In genomic region chr4:148107621-148108291, GRCm38 (mm10) we compare ENCODE assay signal across 8 mouse cellular contexts. TPM values are rescaled to one million over a fixed set of nuclear protein-coding genes. Genes with fewer than 3 reads are reported as not detected.
DNase-seq lines count a peak whose midpoint lies in the region; ATAC-seq and TF ChIP-seq lines count a peak whose summit lies in the region.

No protein-coding gene starts in this region.

- 44% methylated on average over 22 of the region's 22 CpGs for WGBS in heart, embryonic 10.5 days
- 40% methylated on average over 22 of the region's 22 CpGs for WGBS in heart, adult 2 months
- 71% methylated on average over 22 of the region's 22 CpGs for WGBS in midbrain, embryonic 13.5 days
- 66% methylated on average over 22 of the region's 22 CpGs for WGBS in midbrain, embryonic 15.5 days
- WGBS in hindbrain, embryonic 10.5 days: 58% methylated on average over 22 of the region's 22 CpGs
- whole genome bisulfite sequencing in neural tube, embryonic 14.5 days: 42% methylated on average over 22 of the region's 22 CpGs

- 0 out of 2 replicates have a peak overlapping the region, but pooled peaks have one; percentile 9 for H3K4me3 ChIP-seq in heart, embryonic 10.5 days
- no peak overlapping the region for H3K4me3 ChIP-seq in heart, adult 2 months
- no peak overlapping the region for H3K4me3 ChIP-seq in midbrain, embryonic 13.5 days (replicated peaks)
- no peak overlapping the region for H3K4me3 ChIP-seq in midbrain, embryonic 15.5 days
- H3K4me3 ChIP-seq in hindbrain, embryonic 10.5 days: 0 out of 2 replicates have a peak overlapping the region, but pooled peaks have one; percentile 20
- no peak overlapping the region for H3K4me3 ChIP-seq in neural tube, embryonic 14.5 days (ENCODE audit: low read depth, low read length)

- no peak for DNase-seq in heart, embryonic 10.5 days (ENCODE audit: low spot score)
- no peak for DNase-seq in heart, adult 2 months
- peak; percentile 61 for DNase-seq in hindbrain, embryonic 10.5 days (ENCODE audit: low spot score)
- DNase-seq in left cerebral cortex, adult 11 months (ENCODE audit: low spot score): no peak
- no peak for DNase-seq in spleen, postnatal 14 days (ENCODE audit: low spot score in 2 of 2)

- TF ChIP-seq EP300 in heart, adult 2 months (IDR thresholded peaks at IDR 0.05; ENCODE audit: insufficient read depth, low read depth, low read length): no peak

- H3K4me1 ChIP-seq in heart, embryonic 10.5 days: peaks cover 32% of the 10 kb centered on the region
- H3K4me1 ChIP-seq in heart, adult 2 months (ENCODE audit: control insufficient read depth, insufficient read depth, low read length): no peaks in the 10 kb centered on the region
- H3K4me1 ChIP-seq in midbrain, embryonic 13.5 days (replicated peaks): 0 out of 2 replicates have a peak, but pooled peaks cover 6% of the 10 kb centered on the region
- no peaks in the 10 kb centered on the region for H3K4me1 ChIP-seq in midbrain, embryonic 15.5 days
- H3K4me1 ChIP-seq in hindbrain, embryonic 10.5 days (replicated peaks): peaks cover 29% of the 10 kb centered on the region
- peaks cover 2% of the 10 kb centered on the region; the same call in 1 of the 2 replicates for H3K4me1 ChIP-seq in neural tube, embryonic 14.5 days (ENCODE audit: control insufficient read depth, insufficient read depth, low read length)

- peaks cover 3% of the 10 kb centered on the region; the same call in 1 of the 2 replicates for H3K27me3 ChIP-seq in heart, embryonic 10.5 days (ENCODE audit: insufficient read depth, poor library complexity, severe bottlenecking)
- no peaks in the 10 kb centered on the region for H3K27me3 ChIP-seq in heart, adult 2 months (ENCODE audit: control insufficient read depth, insufficient read depth, low read length)
- H3K27me3 ChIP-seq in midbrain, embryonic 13.5 days: no peaks in the 10 kb centered on the region
- no peaks in the 10 kb centered on the region for H3K27me3 ChIP-seq in midbrain, embryonic 15.5 days (replicated peaks)
- peaks cover 9% of the 10 kb centered on the region; the same call in 1 of the 2 replicates for H3K27me3 ChIP-seq in hindbrain, embryonic 10.5 days (ENCODE audit: insufficient read depth, poor library complexity, severe bottlenecking)
- H3K27me3 ChIP-seq in neural tube, embryonic 14.5 days (ENCODE audit: control insufficient read depth, insufficient read depth, low read length): no peaks in the 10 kb centered on the region

- no peak overlapping the region for H3K4me2 ChIP-seq in midbrain, embryonic 13.5 days (replicated peaks)
- no peak overlapping the region for H3K4me2 ChIP-seq in midbrain, embryonic 15.5 days
- no peak overlapping the region for H3K4me2 ChIP-seq in neural tube, embryonic 14.5 days (ENCODE audit: low read depth, low read length)

- H3K79me2 ChIP-seq in heart, adult 2 months (replicated peaks; ENCODE audit: control insufficient read depth, insufficient read depth, low read length): no peaks in the 10 kb centered on the region

- H3K36me3 ChIP-seq in heart, embryonic 10.5 days: no peaks in the 10 kb centered on the region
- no peaks in the 10 kb centered on the region for H3K36me3 ChIP-seq in heart, adult 2 months (ENCODE audit: control insufficient read depth, insufficient read depth, low read length)
- peaks cover 71% of the 10 kb centered on the region for H3K36me3 ChIP-seq in midbrain, embryonic 13.5 days
- peaks cover 7% of the 10 kb centered on the region; the same call in 1 of the 2 replicates for H3K36me3 ChIP-seq in midbrain, embryonic 15.5 days (replicated peaks)
- peaks cover 38% of the 10 kb centered on the region for H3K36me3 ChIP-seq in hindbrain, embryonic 10.5 days
- H3K36me3 ChIP-seq in neural tube, embryonic 14.5 days (ENCODE audit: control insufficient read depth, insufficient read depth, low read length): peaks cover 12% of the 10 kb centered on the region; the same call in 1 of the 2 replicates

- TF ChIP-seq POLR2A in heart, adult 2 months (IDR thresholded peaks at IDR 0.05; ENCODE audit: insufficient read depth, low read depth, low read length): no peak

- intact Hi-C loops in heart, adult 2 months (cut with DNase I): no loop called here

- peak; percentile 59; the same call in 1 of the 2 replicates for ATAC-seq in midbrain, embryonic 13.5 days
- no peak for ATAC-seq in midbrain, embryonic 15.5 days (replicated peaks)
- peak; percentile 60; the same call in 1 of the 2 replicates for ATAC-seq in neural tube, embryonic 14.5 days (ENCODE audit: low read depth)

- peak overlapping the region; percentile 52; the same call in 1 of the 2 replicates for H3K27ac ChIP-seq in heart, embryonic 10.5 days
- H3K27ac ChIP-seq in heart, adult 2 months: no peak overlapping the region
- peak overlapping the region; percentile 36; the same call in 1 of the 2 replicates for H3K27ac ChIP-seq in midbrain, embryonic 13.5 days
- no peak overlapping the region for H3K27ac ChIP-seq in midbrain, embryonic 15.5 days
- H3K27ac ChIP-seq in hindbrain, embryonic 10.5 days: peak overlapping the region; percentile 75
- H3K27ac ChIP-seq in neural tube, embryonic 14.5 days (ENCODE audit: low read depth, low read length): 0 out of 2 replicates have a peak overlapping the region, but pooled peaks have one; percentile 28

- H3K9ac ChIP-seq in heart, adult 2 months (ENCODE audit: low read depth, low read length): no peak overlapping the region
- peak overlapping the region; percentile 21; the same call in 1 of the 2 replicates for H3K9ac ChIP-seq in midbrain, embryonic 13.5 days (replicated peaks)
- no peak overlapping the region for H3K9ac ChIP-seq in midbrain, embryonic 15.5 days
- H3K9ac ChIP-seq in neural tube, embryonic 14.5 days (replicated peaks; ENCODE audit: low read depth, low read length): 0 out of 2 replicates have a peak overlapping the region, but pooled peaks have one; percentile 13

- no peaks in the 10 kb centered on the region for H3K9me3 ChIP-seq in heart, embryonic 10.5 days
- no peaks in the 10 kb centered on the region for H3K9me3 ChIP-seq in midbrain, embryonic 13.5 days
- H3K9me3 ChIP-seq in midbrain, embryonic 15.5 days: no peaks in the 10 kb centered on the region
- H3K9me3 ChIP-seq in hindbrain, embryonic 10.5 days: no peaks in the 10 kb centered on the region
- H3K9me3 ChIP-seq in neural tube, embryonic 14.5 days (ENCODE audit: control insufficient read depth, low read length): no peaks in the 10 kb centered on the region

- no peak for TF ChIP-seq CTCF in heart, adult 2 months (IDR thresholded peaks at IDR 0.05)

RNA-seq across cellular contexts. Expression of gene Agtrap, which starts 19.9 kb away (rescaled TPM):
- polyA plus RNA-seq in heart, embryonic 10.5 days (2016; fragmentation: Nextera tagmentation; extraction: Ambion mirVana): 20.8 and 25.5 TPM in 2 replicates
- total RNA-seq in heart, adult 2 months (2021): 10 to 100 TPM; 38.3 to 47.1 TPM
- polyA plus RNA-seq in heart, adult 2 months (2012; rRNA removed): 26.8 and 40.2 TPM in 2 replicates
- 5.4 and 7.9 TPM in 2 replicates for polyA plus RNA-seq in midbrain, embryonic 13.5 days (2015; fragmentation: Nextera tagmentation; extraction: Ambion mirVana)
- polyA plus RNA-seq in midbrain, embryonic 15.5 days (2015; fragmentation: Nextera tagmentation; extraction: Ambion mirVana): 5.5 and 6.4 TPM in 2 replicates
- polyA plus RNA-seq in hindbrain, embryonic 10.5 days (2016; fragmentation: Nextera tagmentation; extraction: Ambion mirVana): 15.6 and 15.7 TPM in 2 replicates
- polyA plus RNA-seq in neural tube, embryonic 14.5 days (2014; fragmentation: Nextera tagmentation; extraction: Ambion mirVana): 2.6 and 5.5 TPM in 2 replicates

RNA-seq across cellular contexts. Expression of gene Mad2l2, which starts 22.4 kb away (rescaled TPM):
- polyA plus RNA-seq in heart, embryonic 10.5 days (2016; fragmentation: Nextera tagmentation; extraction: Ambion mirVana): 43.3 and 51.9 TPM in 2 replicates
- total RNA-seq in heart, adult 2 months (2021): 10 to 100 TPM; 11.0 to 13.8 TPM
- 21.9 and 23.6 TPM in 2 replicates for polyA plus RNA-seq in heart, adult 2 months (2012; rRNA removed)
- polyA plus RNA-seq in midbrain, embryonic 13.5 days (2015; fragmentation: Nextera tagmentation; extraction: Ambion mirVana): 105 and 106 TPM in 2 replicates
- polyA plus RNA-seq in midbrain, embryonic 15.5 days (2015; fragmentation: Nextera tagmentation; extraction: Ambion mirVana): 99.2 and 112 TPM in 2 replicates
- 74.3 and 86.9 TPM in 2 replicates for polyA plus RNA-seq in hindbrain, embryonic 10.5 days (2016; fragmentation: Nextera tagmentation; extraction: Ambion mirVana)
- polyA plus RNA-seq in neural tube, embryonic 14.5 days (2014; fragmentation: Nextera tagmentation; extraction: Ambion mirVana): 114 and 127 TPM in 2 replicates

RNA-seq across cellular contexts. Expression of gene Draxin, which starts 22.7 kb away (rescaled TPM):
- polyA plus RNA-seq in heart, embryonic 10.5 days (2016; fragmentation: Nextera tagmentation; extraction: Ambion mirVana): 0.12 and 0.48 TPM in 2 replicates
- under 1 TPM in 1 of 2 experiments, not detected in 1; 0.41 TPM for total RNA-seq in heart, adult 2 months (2021)
- 0.29 and 0.32 TPM in 2 replicates for polyA plus RNA-seq in heart, adult 2 months (2012; rRNA removed)
- polyA plus RNA-seq in midbrain, embryonic 13.5 days (2015; fragmentation: Nextera tagmentation; extraction: Ambion mirVana): 14.6 and 20.4 TPM in 2 replicates
- 15.1 and 15.7 TPM in 2 replicates for polyA plus RNA-seq in midbrain, embryonic 15.5 days (2015; fragmentation: Nextera tagmentation; extraction: Ambion mirVana)
- polyA plus RNA-seq in hindbrain, embryonic 10.5 days (2016; fragmentation: Nextera tagmentation; extraction: Ambion mirVana): 6.5 and 13.1 TPM in 2 replicates
- 13.2 and 13.8 TPM in 2 replicates for polyA plus RNA-seq in neural tube, embryonic 14.5 days (2014; fragmentation: Nextera tagmentation; extraction: Ambion mirVana)

RNA-seq across cellular contexts. Expression of gene Fbxo6, which starts 44.2 kb away (rescaled TPM):
- polyA plus RNA-seq in heart, embryonic 10.5 days (2016; fragmentation: Nextera tagmentation; extraction: Ambion mirVana): 19.5 and 21.1 TPM in 2 replicates
- total RNA-seq in heart, adult 2 months (2021): 10 to 100 TPM; 36.0 to 39.3 TPM
- 68.4 and 68.6 TPM in 2 replicates for polyA plus RNA-seq in heart, adult 2 months (2012; rRNA removed)
- 15.9 and 19.6 TPM in 2 replicates for polyA plus RNA-seq in midbrain, embryonic 13.5 days (2015; fragmentation: Nextera tagmentation; extraction: Ambion mirVana)
- polyA plus RNA-seq in midbrain, embryonic 15.5 days (2015; fragmentation: Nextera tagmentation; extraction: Ambion mirVana): 21.6 and 21.7 TPM in 2 replicates
- 11.0 and 15.6 TPM in 2 replicates for polyA plus RNA-seq in hindbrain, embryonic 10.5 days (2016; fragmentation: Nextera tagmentation; extraction: Ambion mirVana)
- 18.0 and 19.7 TPM in 2 replicates for polyA plus RNA-seq in neural tube, embryonic 14.5 days (2014; fragmentation: Nextera tagmentation; extraction: Ambion mirVana)

RNA-seq across cellular contexts. Expression of gene Fbxo44, which starts 52.5 kb away (rescaled TPM):
- 13.0 and 23.1 TPM in 2 replicates for polyA plus RNA-seq in heart, embryonic 10.5 days (2016; fragmentation: Nextera tagmentation; extraction: Ambion mirVana)
- 10 to 100 TPM; 19.7 to 26.7 TPM for total RNA-seq in heart, adult 2 months (2021)
- polyA plus RNA-seq in heart, adult 2 months (2012; rRNA removed): 18.7 and 35.0 TPM in 2 replicates
- polyA plus RNA-seq in midbrain, embryonic 13.5 days (2015; fragmentation: Nextera tagmentation; extraction: Ambion mirVana): 97.8 and 103 TPM in 2 replicates
- polyA plus RNA-seq in midbrain, embryonic 15.5 days (2015; fragmentation: Nextera tagmentation; extraction: Ambion mirVana): 93.3 and 97.6 TPM in 2 replicates
- polyA plus RNA-seq in hindbrain, embryonic 10.5 days (2016; fragmentation: Nextera tagmentation; extraction: Ambion mirVana): 48.0 and 86.5 TPM in 2 replicates
- polyA plus RNA-seq in neural tube, embryonic 14.5 days (2014; fragmentation: Nextera tagmentation; extraction: Ambion mirVana): 99.4 and 116 TPM in 2 replicates

Comparison
In these comparisons a context has a peak if more than half of its experiments do, and no peak if none do; other contexts are left out.
1. H3K27ac ChIP-seq: peak in heart, embryonic 10.5 days (single experiment), midbrain, embryonic 13.5 days (single experiment), hindbrain, embryonic 10.5 days (single experiment) and neural tube, embryonic 14.5 days (single experiment); none in heart, adult 2 months (single experiment) and midbrain, embryonic 15.5 days (single experiment).
2. H3K4me3 ChIP-seq: peak in heart, embryonic 10.5 days (single experiment) and hindbrain, embryonic 10.5 days (single experiment); none in heart, adult 2 months (single experiment), midbrain, embryonic 13.5 days (single experiment), midbrain, embryonic 15.5 days (single experiment) and neural tube, embryonic 14.5 days (single experiment).
3. H3K9ac ChIP-seq: peak in midbrain, embryonic 13.5 days (single experiment) and neural tube, embryonic 14.5 days (single experiment); none in heart, adult 2 months (single experiment) and midbrain, embryonic 15.5 days (single experiment).